Mouse (Mus musculus): Measurements from ENCODE around the gene Slc35f1. TPM values are rescaled to one million over a fixed set of nuclear protein-coding genes. Genes with fewer than 3 reads are reported as not detected.

Gene Slc35f1
- polyA plus RNA-seq, 1 experiment, result 26.0 TPM

DNA sequence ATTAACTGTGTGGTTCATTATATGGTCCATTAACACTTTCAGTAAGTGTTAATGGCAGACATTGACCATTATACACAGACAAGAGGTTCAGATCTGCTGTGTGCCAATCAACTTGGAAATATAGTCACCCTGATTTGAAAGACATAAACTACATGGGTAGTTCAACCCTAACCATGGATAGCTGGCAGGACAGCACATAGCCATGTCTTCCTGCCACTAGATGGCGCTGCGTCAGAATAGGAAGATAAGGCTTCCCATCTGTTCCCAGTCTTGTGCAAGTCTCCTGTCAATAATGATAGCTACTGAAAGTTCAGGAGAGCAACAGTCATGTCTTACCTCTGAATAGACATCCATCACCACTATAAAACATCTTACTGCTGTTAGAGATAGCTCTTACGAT is 424.7 kb downstream of the Slc35f1 start:
- TF ChIP-seq CTCF (IDR thresholded peaks at IDR 0.05; ENCODE audit: extremely low read depth, insufficient read depth, low read length) (peak; percentile 70), POLR2A (IDR thresholded peaks at IDR 0.05; ENCODE audit: extremely low read depth, insufficient read depth, low read length) (no peak)
- H3K4me3 ChIP-seq (ENCODE audit: insufficient read depth, low read length), result no peak overlapping the region
- H3K4me1 ChIP-seq (ENCODE audit: control insufficient read depth, insufficient read depth, low read length), result no peaks in the 10 kb centered on the region
- no peak overlapping the region for H3K27ac ChIP-seq (ENCODE audit: insufficient read depth, low read length)

DNA sequence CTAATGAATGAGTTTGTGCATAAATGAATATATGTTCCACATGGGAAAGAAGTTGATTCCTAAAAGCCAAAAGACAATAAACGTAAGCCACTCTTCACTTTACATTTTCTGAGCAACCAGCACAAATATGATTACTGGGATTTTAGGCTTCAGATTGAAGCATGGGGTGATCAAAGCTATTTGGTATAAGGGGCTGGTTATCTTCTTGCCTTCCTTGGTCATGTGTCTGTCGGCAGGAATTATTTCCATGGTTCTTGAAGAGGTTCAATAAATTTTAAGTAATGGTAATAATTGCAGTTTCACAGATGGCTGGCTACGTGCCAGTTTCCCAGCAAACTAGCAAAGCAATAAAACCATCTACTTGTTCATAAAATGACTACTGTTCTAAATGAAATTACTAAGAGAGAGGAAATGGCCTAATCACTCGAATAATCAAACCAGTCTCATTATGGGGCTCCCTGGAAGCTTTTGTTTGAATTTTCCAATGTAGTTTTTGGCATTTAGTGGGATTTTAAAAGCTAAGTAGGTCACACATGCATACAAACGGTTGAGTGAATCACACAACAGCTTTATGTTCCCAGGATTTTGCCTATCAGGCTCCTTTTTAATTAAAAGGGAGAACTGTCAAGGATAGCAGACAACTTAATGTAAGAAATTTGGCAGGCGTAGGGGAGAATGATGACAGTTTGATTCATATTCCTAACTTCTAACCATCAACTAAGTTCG is 425.5 kb downstream of the Slc35f1 start:
- Histone ChIP-seq H3K4me1 (ENCODE audit: control insufficient read depth, insufficient read depth, low read length) (no peaks in the 10 kb centered on the region), H3K27ac (ENCODE audit: insufficient read depth, low read length) (no peak overlapping the region), H3K4me3 (ENCODE audit: insufficient read depth, low read length) (no peak overlapping the region)
- TF ChIP-seq CTCF (IDR thresholded peaks at IDR 0.05; ENCODE audit: extremely low read depth, insufficient read depth, low read length), result no peak
- no peak for TF ChIP-seq POLR2A (IDR thresholded peaks at IDR 0.05; ENCODE audit: extremely low read depth, insufficient read depth, low read length)

DNA sequence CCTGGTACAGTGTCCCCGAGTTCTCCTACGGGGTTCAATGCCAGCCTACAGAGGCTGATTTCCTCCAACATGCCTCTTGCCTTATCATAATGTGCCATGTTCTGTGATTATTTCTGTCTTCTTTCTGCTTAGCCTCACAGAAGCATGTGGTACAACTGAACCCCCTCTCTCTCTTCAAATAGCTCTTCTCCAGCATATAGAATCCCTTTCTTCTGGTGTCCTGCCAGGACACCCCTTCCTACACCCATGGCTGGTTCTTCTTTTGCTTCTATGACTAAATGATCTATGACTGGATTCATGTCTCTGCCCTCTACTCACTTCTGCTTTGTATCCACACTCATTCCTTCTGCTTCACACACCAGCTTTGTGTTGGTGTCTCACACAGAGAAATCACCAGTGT is 430.3 kb downstream of the Slc35f1 start:
- Histone ChIP-seq H3K27ac (ENCODE audit: insufficient read depth, low read length) (no peak overlapping the region), H3K4me1 (ENCODE audit: control insufficient read depth, insufficient read depth, low read length) (peaks cover 2% of the 10 kb centered on the region), H3K4me3 (ENCODE audit: insufficient read depth, low read length) (no peak overlapping the region)
- TF ChIP-seq CTCF (IDR thresholded peaks at IDR 0.05; ENCODE audit: extremely low read depth, insufficient read depth, low read length) (no peak), POLR2A (IDR thresholded peaks at IDR 0.05; ENCODE audit: extremely low read depth, insufficient read depth, low read length) (no peak)

DNA sequence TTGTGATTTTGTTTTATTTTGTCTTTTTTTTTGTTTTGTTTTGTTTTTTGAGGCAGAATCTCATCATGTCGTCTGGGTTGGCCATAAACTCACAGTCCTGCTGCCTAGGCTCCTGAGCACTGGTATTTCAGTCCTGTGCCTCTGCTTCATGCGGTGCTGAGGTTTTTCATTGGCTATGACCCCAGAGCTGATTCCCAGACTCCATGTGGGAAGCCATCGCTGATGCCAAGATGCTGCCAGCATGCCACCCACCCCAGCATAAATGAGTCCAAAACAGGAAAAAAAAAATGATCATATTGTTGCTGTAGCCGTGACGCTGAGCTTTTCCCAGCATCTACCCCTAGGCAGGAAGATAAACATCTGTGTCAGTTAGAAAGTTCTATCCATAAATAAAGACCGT is 434.0 kb downstream of the Slc35f1 start:
- TF ChIP-seq CTCF (IDR thresholded peaks at IDR 0.05; ENCODE audit: extremely low read depth, insufficient read depth, low read length) (no peak), POLR2A (IDR thresholded peaks at IDR 0.05; ENCODE audit: extremely low read depth, insufficient read depth, low read length) (no peak)
- H3K4me3 ChIP-seq (ENCODE audit: insufficient read depth, low read length), result no peak overlapping the region
- no peak overlapping the region for H3K27ac ChIP-seq (ENCODE audit: insufficient read depth, low read length)
- peaks cover 2% of the 10 kb centered on the region for H3K4me1 ChIP-seq (ENCODE audit: control insufficient read depth, insufficient read depth, low read length)

DNA sequence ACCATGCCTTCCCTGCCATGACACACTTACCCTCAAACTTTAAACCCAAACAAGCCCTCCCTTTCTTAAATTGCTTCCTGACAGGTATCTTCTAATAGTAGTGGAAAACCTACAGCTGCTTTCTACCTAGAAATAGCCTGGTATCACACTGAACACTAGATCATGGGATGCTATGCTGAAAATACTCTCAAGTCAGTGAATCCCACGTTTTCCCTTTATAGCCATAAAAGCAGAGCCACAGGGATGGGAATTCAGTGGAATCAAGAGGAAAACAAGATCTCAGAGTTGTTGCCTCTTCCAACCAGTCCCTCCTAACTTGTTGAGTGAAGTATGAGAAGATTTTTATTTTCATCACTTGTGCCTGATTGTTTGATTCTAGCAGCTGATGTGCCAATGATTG is 442.4 kb downstream of the Slc35f1 start:
- H3K4me1 ChIP-seq (ENCODE audit: control insufficient read depth, insufficient read depth, low read length), result peaks cover 1% of the 10 kb centered on the region; the same call in 1 of the 2 replicates
- H3K4me3 ChIP-seq (ENCODE audit: insufficient read depth, low read length), result no peak overlapping the region
- H3K27ac ChIP-seq (ENCODE audit: insufficient read depth, low read length), result no peak overlapping the region
- TF ChIP-seq CTCF (IDR thresholded peaks at IDR 0.05; ENCODE audit: extremely low read depth, insufficient read depth, low read length), result no peak
- no peak for TF ChIP-seq POLR2A (IDR thresholded peaks at IDR 0.05; ENCODE audit: extremely low read depth, insufficient read depth, low read length)

DNA sequence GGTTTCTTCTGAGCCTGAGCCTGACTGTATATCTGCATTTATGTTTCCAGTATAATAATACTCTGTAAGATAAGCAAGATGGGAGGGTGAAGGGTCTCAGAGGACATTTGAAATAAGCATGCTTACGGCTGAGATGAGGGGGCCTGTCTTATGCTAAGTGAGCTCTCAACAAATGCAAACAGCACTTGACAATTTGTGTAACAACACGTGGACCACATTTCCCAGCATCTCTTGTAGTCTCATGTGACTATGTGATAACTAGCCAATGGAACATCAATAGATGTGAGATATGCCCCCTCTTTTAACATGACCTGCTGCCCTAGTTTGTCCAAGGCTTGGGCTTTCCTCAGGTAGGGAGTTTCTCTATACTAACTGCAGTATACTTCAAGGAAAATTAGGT is 460.0 kb downstream of the Slc35f1 start:
- H3K4me3 ChIP-seq (ENCODE audit: insufficient read depth, low read length), result no peak overlapping the region
- H3K4me1 ChIP-seq (ENCODE audit: control insufficient read depth, insufficient read depth, low read length), result no peaks in the 10 kb centered on the region
- H3K27ac ChIP-seq (ENCODE audit: insufficient read depth, low read length), result no peak overlapping the region
- TF ChIP-seq CTCF (IDR thresholded peaks at IDR 0.05; ENCODE audit: extremely low read depth, insufficient read depth, low read length) (no peak), POLR2A (IDR thresholded peaks at IDR 0.05; ENCODE audit: extremely low read depth, insufficient read depth, low read length) (no peak)

DNA sequence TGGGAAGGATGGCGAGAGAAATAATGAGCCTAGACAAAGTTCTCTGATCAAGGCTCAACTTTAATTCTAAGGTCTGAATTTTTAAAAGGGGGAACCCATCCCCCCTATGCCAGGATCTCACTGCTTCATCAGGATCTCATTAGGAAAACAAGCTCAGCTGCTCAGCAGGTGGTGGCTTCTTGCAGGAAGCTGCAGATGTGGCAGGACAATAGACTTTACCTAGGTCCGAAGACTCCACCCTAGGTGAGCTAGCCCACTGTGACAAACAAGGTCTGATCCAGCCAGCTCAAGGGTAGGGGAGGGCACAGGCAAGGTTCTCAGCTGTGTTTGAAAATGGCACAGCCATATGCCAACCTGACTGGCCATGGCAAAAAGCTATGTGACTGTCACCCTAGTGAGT is 460.6 kb downstream of the Slc35f1 start:
- H3K4me3 ChIP-seq (ENCODE audit: insufficient read depth, low read length), result no peak overlapping the region
- TF ChIP-seq CTCF (IDR thresholded peaks at IDR 0.05; ENCODE audit: extremely low read depth, insufficient read depth, low read length) (no peak), POLR2A (IDR thresholded peaks at IDR 0.05; ENCODE audit: extremely low read depth, insufficient read depth, low read length) (no peak)
- H3K4me1 ChIP-seq (ENCODE audit: control insufficient read depth, insufficient read depth, low read length), result no peaks in the 10 kb centered on the region
- no peak overlapping the region for H3K27ac ChIP-seq (ENCODE audit: insufficient read depth, low read length)

DNA sequence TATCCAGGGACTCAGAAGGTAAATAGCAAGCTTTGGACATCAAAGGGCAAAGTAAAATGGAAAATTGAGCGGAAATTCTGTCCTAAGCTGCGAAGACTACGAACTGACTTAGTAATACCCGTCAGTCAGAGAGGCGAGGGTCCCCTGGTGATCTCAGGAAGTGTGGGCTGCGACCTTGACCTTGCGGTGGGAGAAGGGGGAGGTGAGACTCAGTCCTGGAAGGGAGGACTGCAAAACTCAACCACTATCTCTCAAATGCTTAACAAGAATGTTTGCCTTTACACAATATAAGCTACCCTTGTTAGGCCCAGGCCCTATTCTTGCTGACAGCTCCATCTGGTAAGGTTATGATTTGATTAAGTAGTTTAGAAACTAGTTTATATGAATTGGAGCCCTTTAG is 466.0 kb downstream of the Slc35f1 start:
- no peak for TF ChIP-seq POLR2A (IDR thresholded peaks at IDR 0.05; ENCODE audit: extremely low read depth, insufficient read depth, low read length)
- TF ChIP-seq CTCF (IDR thresholded peaks at IDR 0.05; ENCODE audit: extremely low read depth, insufficient read depth, low read length), result no peak
- Histone ChIP-seq H3K4me3 (ENCODE audit: insufficient read depth, low read length) (no peak overlapping the region), H3K27ac (ENCODE audit: insufficient read depth, low read length) (no peak overlapping the region), H3K4me1 (ENCODE audit: control insufficient read depth, insufficient read depth, low read length) (no peaks in the 10 kb centered on the region)

DNA sequence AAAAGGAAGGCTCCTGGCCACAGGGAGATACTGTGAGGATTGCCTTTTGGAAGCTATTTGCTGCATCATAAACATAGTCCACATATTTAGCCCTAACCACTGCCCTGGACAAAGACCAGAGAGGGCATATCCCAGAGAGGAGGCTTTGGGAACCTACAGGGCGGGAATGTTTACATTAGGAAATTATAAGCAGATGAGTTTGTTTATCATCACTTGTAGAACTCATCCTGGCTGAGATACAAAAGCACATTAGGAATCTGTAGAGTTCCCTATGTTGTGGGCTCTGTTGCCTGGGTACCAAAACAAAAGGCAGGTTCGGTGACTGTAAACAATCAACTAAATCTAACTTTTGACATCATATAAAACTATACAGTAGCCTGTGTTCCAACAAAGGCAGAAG is 467.4 kb downstream of the Slc35f1 start:
- H3K4me1 ChIP-seq (ENCODE audit: control insufficient read depth, insufficient read depth, low read length), result no peaks in the 10 kb centered on the region
- no peak for TF ChIP-seq CTCF (IDR thresholded peaks at IDR 0.05; ENCODE audit: extremely low read depth, insufficient read depth, low read length)
- no peak for TF ChIP-seq POLR2A (IDR thresholded peaks at IDR 0.05; ENCODE audit: extremely low read depth, insufficient read depth, low read length)
- H3K27ac ChIP-seq (ENCODE audit: insufficient read depth, low read length), result no peak overlapping the region
- H3K4me3 ChIP-seq (ENCODE audit: insufficient read depth, low read length), result no peak overlapping the region

All from cortical plate, adult 2 months (tissue).